Mouse (Mus musculus): ENCODE measurements around the gene Mvp.
A peak's percentile ranks its signal among the peaks of the same experiment; 100 is the strongest.

Gene Mvp

DNA sequence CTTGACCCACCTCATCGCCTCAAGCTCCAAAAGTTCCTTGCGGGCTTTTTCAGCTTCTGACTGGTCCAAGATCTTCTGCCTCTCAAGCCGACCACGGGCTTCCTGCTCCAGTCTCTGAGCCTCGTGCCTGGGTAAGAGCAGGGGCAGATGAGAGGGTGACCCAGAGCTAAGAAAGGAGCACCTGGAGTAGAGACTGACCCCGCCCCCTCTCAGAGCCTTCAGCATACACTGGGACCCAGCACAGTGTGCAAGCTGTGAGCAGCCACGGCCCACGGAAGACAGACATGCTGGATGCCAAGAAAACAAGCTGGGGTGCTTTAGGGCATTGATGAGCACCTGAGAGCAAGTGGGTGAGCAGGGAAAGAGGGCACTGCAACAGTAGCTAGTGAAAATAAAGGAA lies 25.6 kb downstream of the Mvp start:
- no peak for DNase-seq

DNA sequence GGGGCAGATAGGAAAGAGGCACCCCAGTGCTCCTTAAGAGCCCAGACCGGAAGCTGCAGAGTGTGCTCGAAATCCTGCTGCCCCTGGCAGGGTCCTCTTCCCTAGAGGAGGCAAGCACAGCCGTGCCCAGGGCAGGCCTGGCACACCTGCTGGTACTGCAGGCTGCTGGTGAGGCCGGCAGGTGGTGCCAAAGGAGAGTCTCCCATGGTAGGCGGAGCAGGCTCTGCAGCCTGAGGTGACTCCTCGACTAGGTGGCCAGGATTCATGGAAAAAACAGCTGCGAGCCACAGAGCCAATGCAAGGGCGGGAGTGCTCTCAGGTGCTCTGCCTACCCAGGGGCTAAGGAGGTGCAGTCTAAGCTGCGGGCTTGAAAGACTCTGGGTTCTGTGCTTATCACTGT lies 28.1 kb downstream of the Mvp start:
- peak; percentile 81 to 87 for DNase-seq

DNA sequence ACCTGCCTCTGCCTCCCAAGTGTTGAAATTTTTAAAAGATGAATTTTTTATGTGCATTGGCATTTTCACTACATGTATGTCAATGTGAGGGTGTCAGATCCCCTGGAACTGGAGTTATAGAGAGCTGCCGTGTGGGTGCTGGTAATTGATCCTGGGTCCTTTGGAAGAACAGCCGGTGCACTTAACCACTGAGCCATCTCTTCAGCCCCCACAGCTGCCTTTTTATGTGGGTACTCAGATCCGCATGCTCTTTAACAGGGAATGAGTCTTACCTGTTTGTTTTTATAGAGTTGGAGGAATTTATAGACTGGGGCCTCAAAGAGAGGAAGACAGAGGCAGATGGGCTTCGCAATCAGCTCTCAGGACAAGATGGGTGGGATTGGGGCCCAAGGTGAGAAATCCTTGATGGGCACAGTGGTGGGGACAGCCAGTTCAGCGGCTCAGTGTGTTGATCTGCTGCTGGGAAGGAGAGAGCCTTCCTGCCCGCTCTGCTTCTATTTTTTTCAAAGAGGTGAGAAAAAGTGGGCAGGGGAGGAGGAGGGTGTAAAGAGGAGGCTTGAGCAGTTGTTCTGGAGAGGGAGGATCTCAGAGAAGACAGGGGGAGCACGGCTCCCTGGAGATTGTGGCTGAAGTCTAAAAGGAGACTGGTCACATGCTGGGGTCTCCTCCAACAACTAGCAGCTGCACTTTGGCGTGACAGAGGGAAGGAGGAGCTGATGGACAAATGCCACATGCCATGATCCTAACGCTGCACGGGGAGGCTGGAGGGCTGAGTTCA lies 29.6 kb downstream of the Mvp start:
- no peak for DNase-seq

DNA sequence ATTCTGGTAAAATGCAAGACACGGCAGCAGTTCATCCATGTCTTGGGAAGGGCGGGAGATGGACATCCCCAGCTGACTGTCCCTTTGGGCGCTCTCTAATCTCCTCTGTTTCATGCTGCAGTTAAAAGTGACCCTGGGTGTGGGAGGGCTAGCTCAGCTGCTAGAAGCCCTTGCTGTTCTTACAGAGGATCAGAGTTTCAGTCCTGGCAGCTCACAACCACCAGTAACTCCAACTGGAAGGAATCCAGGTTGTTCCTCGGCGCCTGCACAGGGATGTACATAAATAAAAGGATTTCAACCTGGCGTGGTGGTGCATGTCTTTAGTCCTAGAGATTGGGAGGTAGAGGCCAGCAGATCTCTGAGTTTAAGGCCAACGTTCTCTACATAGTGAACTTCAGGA lies 31.3 kb downstream of the Mvp start:
- no peak for DNase-seq

DNA sequence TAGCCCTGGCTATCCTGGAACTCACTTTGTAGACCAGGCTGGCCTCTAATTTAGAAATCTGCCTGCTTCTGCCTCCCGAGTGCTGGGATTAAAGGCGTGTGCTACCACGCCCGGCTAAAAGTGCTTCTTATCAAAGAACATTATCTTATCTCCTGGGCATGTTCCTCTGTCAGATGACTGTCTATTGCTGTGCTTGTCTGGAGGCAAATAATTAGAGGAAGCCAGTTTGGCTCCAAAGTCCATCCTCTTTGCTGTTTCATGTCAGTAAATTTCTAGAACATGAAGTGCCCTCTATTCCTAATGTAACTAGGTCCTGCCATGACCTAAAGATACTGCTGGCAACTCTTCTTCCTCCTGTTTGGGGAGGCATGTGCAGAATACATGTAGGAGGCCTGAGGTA lies 32.4 kb downstream of the Mvp start:
- no peak for DNase-seq

DNA sequence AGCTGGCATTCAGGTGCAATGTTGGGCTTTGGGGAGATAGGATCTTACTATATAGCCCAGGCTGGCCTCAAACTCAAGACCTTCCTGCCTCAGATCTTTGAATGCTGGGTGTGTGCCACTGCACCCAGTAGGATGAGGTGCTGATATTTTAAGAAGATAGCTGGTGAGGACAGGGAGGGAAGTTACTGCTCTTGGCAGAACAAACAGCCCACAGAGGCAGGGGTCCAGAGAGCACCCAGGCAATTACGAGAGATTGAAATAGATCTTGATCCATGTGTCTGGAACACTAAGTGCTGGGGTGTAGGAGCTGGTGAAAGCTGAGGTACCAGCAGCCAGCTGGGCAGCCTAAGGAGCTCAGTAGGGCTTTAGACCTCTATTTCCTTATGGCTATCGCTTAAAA lies 32.8 kb downstream of the Mvp start:
- DNase-seq, result no peak

DNA sequence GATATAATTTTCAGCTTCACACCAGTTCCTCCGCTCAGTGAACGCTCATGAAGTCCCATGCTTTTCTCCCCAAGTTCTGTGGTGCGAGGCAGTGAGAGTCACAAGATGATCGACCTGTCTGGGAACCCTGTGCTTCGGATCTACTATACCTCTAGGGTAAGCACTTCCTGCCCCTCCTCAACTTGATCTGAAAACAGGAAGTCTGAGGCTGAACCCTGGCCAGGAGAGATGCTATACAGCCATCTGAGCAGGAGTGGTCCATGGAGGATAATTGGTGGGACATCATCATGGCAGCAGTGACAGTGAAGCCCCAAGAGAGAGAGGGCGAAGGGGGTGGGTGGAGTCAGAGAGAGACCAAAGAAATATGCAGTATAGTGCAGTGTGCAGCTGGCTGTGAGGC lies 35.6 kb downstream of the Mvp start:
- DNase-seq, result no peak

DNA sequence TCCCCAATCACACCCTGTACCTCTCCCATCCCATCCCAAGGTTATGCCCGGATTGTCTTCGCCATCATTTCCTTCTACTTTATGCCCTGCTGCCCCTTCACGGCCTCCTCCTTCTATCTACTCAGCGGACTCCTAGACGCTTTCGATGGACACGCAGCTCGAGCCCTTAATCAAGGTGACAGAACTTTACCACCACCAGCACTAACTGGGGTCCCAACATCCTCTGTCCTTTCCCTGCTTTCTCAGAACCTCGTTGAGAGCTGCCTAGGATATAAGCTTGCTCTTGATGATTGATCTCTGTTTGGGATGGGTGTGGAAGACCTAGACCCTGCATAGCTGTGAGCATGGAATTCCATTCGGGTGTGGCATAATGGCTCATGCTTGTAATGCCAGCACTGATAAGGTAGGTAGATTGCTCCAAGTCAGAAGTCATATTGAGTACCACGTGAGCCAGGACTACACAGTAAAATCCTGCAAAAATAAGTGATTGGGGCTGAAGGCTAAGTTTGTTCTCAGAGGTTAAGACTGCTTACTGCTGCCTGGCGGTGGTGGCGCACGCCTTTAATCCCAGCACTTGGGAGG lies 37.5 kb downstream of the Mvp start:
- DNase-seq, result peak in 1 of 2 experiments; percentile 37

DNA sequence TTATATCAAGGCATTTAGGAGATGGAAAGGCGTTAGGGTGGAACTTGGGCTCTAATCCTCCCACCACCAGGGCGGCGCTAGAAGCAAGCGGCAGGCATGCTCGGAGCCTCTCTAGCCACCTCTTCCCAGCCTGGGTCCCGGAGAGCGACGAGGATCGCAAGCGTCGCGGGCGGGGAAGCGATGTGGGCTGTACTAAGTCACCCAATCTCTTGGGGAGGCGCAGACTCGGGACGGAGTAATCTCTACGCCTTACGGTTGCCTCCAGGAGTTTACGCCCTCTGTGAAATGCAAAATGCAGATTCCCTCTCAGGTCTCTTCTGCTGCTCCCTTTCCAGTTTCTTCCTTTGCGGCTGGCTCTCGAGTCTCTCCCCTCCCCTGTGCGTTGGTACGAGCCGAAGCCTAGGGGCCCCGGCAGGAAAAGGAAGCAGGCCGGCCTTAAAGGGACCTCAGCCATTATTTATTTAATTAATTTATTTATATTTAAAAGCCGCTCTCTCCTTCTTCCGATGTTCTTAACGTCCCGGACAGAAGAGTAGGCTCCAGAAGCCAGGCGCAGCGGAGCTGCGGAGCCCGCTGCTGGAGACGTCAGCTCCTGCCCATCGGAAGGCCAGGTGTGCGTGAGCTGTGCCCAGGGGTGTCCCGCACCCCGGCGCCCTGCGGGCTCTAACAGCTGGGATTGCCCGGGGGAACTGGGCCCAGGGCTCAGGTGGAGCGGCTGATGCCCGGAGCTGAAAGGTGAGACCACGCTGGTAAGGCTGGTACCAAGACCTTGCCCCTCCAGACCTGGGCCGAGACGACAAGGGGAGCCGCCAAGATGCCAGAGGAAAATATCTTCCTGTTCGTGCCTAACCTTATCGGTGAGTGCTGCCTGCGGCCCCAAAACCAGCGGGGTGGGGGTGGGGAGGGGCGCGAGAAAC lies 38.2 kb downstream of the Mvp start, which contains the start of gene Cdiptos:
Gene Cdiptos (minus strand): TSS at position 149 of the 917 bp plus-strand sequence.
- DNase-seq, result peak; percentile 97 to 98

DNA sequence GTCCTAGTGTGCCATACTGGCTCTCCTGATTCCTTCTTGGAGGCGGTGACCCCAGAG lies 38.7 kb downstream of the Mvp start, which contains the start of gene Cdipt:
Gene Cdipt (plus strand): TSS at position 22 of the 57 bp plus-strand sequence.
- DNase-seq, result no peak

DNA sequence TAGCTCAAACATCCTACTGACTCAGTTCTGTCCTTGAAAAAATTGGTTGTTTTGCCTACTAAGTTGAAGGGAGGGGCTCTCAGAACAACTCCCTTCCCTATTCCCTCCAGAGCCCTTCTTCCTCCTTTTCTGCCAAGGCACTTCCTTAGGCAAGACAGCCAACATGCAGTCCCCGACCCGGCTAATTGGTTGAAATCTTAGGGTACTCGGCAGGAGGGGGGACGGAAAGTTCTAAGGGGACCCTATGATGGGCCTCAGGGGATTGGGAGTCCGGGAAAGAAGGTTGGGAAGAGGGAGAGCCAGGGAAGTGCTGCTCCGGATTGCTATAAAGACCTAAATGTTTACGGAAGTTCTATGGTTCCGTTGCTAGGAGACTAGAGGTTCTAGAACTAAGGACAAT lies 38.9 kb downstream of the Mvp start:
- DNase-seq, result no peak

DNA sequence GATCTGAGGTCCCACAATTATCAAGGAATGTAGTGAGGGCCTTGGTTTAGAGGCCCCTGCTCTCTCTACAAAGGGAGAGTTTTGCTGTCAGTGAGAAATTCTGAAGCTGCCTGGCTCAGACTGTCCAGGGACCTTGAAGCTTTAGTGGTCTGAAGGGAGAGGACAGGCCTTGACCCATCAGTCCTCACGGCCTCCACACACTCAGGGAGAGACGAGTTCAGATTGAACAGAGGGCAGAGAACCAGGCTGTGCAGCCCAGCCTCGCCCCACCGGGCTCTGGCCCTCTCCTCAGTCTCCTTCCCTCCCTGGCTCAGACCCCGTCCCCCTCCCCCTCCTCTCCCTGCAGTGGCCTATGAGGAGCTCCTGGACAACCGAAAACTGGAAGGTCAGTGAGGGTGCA lies 47.1 kb downstream of the Mvp start:
- no peak for DNase-seq

DNA sequence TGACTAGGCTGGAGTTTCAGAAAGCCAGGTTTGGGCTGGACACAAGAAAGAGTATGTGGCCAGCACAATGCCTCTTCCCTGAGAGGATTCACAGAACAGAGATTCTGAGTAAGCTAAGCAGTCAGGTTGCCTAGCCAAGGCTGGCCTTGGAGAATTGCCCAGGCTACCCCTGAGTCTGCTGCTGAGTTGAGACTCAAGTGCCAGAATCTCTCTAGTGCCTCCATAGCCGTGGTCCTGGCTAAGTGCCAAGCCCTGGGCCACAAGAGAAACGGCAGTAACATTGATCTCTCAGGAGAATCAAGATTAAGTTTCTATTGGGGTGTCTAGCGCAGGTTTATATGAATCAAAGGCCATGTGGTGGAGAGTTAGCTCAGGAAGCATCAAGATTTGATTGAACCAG lies 48.9 kb downstream of the Mvp start:
- DNase-seq, result peak; percentile 77 to 79

DNA sequence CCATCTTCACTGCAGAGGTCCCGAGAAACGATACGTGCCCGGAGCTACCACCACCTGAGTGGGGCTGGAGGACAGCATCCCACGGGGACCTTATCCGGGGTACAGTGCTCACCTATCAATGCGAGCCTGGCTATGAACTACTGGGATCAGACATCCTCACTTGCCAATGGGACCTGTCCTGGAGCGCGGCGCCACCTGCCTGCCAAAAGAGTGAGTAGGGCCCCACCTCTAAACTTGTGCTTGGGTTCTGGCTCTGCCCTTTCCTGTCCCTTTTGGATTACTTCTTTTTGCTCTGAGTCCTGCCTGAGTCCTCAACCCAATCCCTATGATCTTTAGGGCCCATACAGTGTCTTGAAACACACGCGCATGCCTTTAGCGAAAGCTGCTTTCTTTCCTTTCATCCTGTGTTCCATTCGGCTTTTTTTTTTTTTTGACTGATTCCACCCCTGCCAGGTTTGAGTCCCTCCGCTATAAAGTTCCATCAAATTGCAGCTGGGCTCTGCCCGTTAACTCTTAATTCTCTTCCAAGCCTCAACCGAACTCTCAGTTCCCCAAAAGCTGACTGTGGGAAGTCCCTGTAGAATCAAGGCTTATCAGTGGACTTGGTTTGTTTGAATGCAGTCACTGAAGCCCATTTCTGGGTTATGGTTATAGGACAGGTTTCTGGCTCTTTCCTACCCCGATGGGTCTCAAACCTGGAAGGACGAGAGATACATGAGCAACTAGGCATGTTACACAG lies 50.7 kb downstream of the Mvp start:
- DNase-seq, result peak in 1 of 2 experiments; percentile 50

DNA sequence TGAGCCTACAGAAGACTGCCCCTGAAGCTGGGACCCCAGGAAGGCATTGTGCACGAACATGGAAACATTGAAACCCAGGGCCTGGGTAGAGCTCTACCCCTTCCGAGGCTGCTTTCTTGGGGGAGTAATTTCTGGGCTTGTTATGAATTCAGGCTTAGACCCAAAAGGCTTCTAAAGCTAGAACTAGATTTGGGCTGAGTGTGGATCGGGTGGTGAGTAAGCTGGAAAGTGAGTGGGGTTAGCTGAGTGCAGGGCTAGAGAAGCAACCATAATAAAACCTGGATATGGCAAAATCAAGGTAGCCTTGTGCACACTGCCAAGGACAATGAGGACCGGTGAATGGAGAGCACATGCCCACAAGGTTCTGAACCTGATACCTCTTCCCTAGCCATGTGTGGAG lies 52.5 kb downstream of the Mvp start:
- no peak for DNase-seq

DNA sequence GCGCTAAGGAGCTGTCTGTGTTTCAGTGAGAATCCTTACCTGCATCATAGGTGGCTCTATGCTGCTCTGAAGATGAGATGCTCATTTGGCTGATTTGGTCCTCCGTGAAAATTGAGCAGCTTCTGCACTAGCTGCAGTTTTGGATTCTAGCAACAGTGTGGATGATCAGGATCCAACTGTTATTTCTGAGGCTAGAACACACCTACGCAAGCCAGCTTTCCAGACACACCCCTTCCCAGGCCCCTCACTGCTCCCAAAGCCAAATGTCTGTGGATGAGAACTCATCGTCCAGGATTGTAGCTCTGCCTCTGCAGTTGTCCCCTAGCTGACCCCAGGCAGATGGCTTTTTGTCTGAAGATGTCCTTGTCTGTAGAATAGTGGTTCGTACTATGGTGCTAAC lies 53.3 kb downstream of the Mvp start:
- no peak for DNase-seq

DNA sequence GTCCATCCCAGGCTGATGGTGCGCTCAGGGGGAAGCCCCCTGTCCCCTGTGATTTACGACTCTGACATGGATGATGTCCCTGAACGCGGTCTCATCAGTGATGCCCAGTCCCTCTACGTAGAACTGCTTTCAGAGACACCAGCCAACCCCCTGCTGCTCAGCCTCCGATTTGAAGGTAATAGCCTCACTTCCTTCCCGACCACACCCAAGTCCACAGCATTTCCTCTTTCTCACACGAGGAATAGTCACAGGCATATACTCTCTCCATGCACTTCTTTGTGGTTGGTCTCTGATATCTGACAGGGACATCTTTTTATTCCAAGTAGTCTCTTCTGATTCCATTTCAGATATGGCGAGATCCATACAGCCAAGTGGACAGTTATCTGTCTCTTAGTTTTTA lies 54.6 kb downstream of the Mvp start:
- no peak for DNase-seq

DNA sequence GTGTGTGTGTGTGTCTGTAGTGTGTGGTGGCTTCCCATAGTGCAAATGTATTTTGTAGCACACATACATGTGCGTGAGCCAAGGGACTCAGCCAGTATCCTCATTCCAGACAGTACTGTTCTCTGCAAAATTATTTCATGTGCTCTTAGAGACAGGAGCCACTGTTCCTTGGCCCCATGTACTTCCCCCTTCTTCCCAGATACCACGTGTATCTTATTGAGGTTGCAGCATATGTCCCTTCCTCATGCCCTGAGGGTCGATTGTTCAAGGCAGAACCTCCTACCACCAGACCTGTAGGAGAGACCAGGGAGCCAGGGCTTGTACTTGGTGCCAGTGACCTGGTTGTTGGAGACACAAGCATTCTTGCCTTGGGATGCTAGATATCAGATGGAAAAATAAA lies 59.3 kb downstream of the Mvp start:
- no peak for DNase-seq

DNA sequence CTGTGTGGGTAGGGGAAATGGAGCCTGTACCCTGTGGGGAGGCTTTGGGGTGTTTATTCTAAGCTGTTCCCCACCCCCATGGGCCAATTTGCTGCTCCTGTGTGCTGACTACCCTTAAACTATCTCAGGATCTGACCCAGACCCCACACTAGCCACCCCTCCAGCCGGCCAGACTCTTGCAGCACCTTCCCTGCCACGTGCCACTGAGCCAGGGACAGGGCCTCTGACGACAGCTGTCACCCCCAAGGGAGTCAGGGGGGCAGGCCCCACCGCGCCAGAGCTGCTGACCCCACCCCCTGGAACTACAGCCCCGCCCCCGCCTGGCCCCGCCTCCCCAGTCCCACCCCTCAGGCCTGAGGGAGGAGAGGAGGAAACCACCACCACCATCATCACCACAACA lies 61.8 kb downstream of the Mvp start:
- no peak for DNase-seq

DNA sequence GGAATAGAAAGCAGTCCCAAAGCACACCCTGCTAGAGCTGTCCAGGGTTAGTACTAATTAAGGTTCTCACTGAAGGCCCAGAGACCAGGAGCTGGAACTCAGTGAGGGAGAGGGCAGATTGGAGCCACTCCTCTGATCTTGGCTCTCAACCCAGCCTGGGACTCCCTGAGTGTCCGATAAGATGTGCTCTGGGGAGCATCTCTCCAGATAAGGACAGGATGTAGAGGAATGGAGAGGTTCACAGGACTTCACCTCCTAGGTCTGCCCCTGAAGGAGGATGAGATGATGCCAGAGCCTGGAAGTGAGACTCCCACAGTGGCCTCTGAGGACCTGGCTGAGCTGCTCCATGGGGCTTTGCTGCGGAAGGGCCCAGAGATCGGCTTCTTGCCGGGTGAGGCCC lies 62.7 kb downstream of the Mvp start:
- DNase-seq, result peak in 1 of 2 experiments; percentile 38

DNA sequence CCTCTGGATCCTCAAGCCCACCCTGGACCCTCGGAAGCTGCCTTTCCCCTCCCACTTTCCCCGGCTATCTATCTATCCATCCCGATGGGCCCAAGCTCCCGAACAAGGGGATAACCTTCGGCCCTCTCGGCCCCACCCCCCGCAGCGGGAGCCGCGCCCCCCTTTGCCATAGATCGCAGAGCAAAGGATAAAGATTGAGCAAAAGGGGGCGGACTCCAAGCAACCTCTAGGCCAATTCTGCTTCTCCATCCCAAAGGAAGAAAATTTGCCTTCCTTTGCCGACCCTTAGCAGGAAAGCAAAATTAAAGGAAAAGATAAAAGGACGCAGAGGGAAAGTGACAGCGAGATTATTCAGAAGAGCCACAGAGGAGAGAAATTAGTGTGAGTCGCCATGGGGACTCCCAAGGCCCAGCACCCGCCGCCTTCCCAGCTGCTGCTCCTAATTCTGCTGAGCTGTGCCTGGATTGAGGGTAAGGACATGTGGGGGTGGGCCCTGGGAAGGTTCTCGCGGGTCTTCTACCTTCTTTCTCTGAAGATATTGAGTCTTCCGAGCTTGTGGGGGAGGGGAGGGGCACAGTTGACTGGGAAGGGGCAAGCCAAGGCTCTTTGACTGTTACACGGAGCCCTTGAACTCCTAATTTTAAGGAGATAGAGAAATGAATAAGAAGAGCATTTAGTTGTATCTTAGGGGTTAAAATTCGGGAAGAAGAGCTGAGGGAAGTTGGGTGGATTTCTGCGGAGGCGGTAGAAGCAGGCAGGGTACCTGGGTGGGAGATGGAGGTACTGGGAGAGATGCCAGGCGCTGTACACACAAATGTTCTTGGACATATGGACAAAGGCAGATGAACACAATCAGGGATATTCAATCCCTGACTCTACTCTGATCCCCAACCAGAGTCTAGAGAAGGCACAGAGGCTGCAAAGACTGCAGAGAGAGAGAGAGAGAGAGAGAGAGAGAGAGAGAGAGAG lies 63.5 kb downstream of the Mvp start:
- peak; percentile 45 to 55 for DNase-seq

Data from cerebellum, postnatal 36 days (tissue).